Mouse (Mus musculus) G1E-ER4 (cell line): ENCODE data around the gene Pcnp. TPM values are rescaled to one million over a fixed set of nuclear protein-coding genes. Genes with fewer than 3 reads are reported as not detected.
"Not testable (repeated sequence)": the region's sequence is repeated elsewhere in the genome, so short reads cannot be mapped to it uniquely, and the experiment has no call there.

Source experiments
- GATA1 ChIP-seq: IDR thresholded peaks from one replicate; pipeline ENCODE4 v1.8.0; 2012; ENCODE audit warnings: low read length, inconsistent platforms
- polyA plus RNA-seq: library from polyadenylated mRNA; stranded (reverse); fragments of >175 nt; gene quantifications from 2 replicates; pipeline ENCODE4 v1.2.3, GENCODE M21; 2012

The Pcnp gene
- polyA plus RNA-seq, 1 experiment = 79.0 TPM

GRCm38 (mm10) chr16:56055911-56056310 lies 26.4 kb upstream of the Pcnp start:
- no peak for TF ChIP-seq GATA1

GRCm38 (mm10) chr16:56048038-56048437 lies 18.5 kb upstream of the Pcnp start, which contains the start of gene Senp7:
Gene Senp7 (plus strand): TSS chr16:56048338.
- not testable (repeated sequence) for TF ChIP-seq GATA1

- no peak for TF ChIP-seq GATA1
Measured at GRCm38 (mm10) chr16:56038090-56038489, 8.6 kb upstream of the Pcnp start.

GRCm38 (mm10) chr16:56037138-56038010 lies 7.8 kb upstream of the Pcnp start, which contains the start of gene Trmt10c:
Gene Trmt10c (minus strand): TSS chr16:56037819.
- no peak for TF ChIP-seq GATA1

DNA sequence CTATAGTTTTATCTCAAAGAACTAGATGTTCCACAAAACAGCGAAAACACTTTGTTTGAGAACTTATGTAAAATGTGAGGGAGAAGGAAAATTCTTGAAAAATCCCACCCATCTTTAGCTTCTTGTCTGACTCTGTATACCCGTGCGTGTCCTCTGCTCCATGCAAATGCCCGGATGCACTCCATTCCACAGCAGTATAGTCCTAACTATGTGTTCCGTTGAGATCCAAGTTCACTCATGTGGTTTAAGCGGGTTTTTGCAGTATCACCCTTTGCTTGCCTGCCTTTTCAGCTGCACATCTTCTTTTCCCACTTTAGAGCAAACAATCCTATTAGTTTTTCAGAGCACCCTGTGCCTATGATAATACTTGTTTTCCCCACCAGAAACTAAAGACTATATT lies 7.0 kb upstream of the Pcnp start:
- no peak for TF ChIP-seq GATA1

- TF ChIP-seq GATA1 = no peak
Measured at GRCm38 (mm10) chr16:56034566-56034965, 5.0 kb upstream of the Pcnp start.

DNA sequence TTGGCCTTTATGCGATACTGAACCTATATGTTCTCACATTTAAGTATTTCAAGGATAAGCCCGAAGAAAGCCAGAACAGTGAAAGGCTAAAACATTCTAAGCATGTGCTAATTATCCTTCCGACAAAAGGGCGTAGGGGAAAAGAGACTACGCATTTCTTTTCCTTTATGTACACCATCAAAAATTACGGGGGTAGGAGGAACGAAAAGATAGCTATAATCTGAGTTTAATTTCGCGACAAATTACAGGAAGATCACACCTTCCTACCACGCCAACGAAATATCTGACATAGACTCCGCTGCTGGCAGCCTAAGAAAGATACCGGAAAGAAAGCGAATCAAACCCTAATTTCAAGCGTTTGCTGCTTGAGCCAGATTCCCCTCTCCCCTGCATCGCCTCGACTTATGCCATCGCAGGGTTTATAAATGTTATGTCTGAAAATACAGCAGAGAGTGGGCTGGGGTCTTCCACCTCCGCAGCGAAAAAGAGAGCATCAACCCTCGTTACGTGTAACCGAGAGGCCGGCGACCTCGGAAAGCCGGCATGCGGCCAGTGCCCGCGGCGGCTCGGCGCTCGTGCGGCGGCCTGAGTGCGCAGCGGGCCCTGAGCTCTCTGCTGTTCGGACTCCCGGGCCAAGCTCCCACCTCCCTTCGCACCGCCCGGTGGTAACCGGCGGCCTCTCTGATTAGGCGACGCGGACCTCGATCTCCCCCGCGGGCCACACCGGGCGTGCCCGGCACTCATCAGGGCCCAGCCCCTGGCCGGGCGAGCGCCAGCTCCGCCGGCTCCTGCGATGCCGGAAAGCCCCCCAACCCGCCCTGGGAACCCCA lies 602 bp downstream of the Pcnp start:
- no peak for TF ChIP-seq GATA1

GRCm38 (mm10) chr16:56027854-56028629 lies 1.5 kb downstream of the Pcnp start:
- no peak for TF ChIP-seq GATA1

GRCm38 (mm10) chr16:56019660-56020059 lies 9.9 kb downstream of the Pcnp start:
- no peak for TF ChIP-seq GATA1

DNA sequence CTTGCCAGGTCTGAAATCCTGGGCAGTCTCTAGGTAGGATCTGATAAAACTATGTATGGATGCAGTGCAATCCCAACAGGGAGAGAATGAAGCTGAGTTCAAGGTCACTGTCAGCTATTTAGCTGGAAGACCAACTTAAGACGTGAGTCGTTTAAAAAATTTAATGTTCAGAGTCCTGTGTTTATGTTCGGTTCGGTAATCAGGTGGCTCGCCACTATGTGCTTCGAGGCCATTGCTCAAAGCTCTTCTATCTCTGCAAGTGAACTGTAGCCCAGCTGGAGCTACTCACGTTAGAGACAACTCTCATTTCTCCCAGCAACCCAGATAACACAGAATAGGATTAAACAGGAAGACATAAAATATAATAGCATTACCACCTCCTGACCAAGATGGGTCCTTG lies 15.5 kb downstream of the Pcnp start:
- TF ChIP-seq GATA1 = no peak

- no peak for TF ChIP-seq GATA1
Measured at GRCm38 (mm10) chr16:56012789-56013743, 16.5 kb downstream of the Pcnp start.

GRCm38 (mm10) chr16:56008862-56009261 lies 20.7 kb downstream of the Pcnp start:
- no peak for TF ChIP-seq GATA1

DNA sequence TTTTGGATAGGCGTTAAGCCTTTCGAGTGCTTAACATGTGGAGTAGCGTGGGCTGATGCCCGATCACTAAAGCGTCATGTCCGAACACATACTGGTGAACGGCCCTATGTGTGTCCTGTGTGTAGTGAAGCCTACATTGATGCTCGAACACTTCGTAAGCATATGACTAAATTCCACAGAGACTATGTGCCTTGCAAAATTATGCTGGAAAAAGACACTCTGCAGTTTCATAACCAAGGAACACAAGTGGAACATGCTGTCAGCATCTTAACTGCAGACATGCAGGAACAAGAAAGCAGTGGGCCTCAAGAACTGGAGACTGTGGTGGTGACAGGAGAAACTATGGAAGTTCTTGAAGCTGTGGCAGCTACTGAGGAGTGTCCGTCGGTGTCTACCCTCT lies 22.7 kb downstream of the Pcnp start:
- TF ChIP-seq GATA1 = no peak

- no peak for TF ChIP-seq GATA1
Measured at GRCm38 (mm10) chr16:55994235-55994634, 35.3 kb downstream of the Pcnp start.
